Mouse (Mus musculus) spleen, adult 2 months (tissue): ENCODE results near the gene Ube2j1.

ENCODE experiments used
- CTCF ChIP-seq: fragments of 200-500 bp; IDR thresholded peaks from 2 replicates; pipeline ENCODE4 v1.5.1; 2011; ENCODE audit warnings: mild to moderate bottlenecking, inconsistent platforms; ENCODE audit not compliant: insufficient read depth, insufficient read length, insufficient replicate concordance; ENCODE audit errors: extremely low read depth
- POLR2A ChIP-seq: fragments of 200-500 bp; IDR thresholded peaks from 2 replicates; pipeline ENCODE4 v1.6.1; 2011; ENCODE audit warnings: low read depth, low read length, inconsistent platforms

GRCm38 (mm10) chr4:32989346-32989745, 41.9 kb upstream of the Ube2j1 start:
- TF ChIP-seq CTCF: no peak
- no peak for TF ChIP-seq POLR2A
